Mouse (Mus musculus): ENCODE measurements around the gene Immp2l.

GRCm38 (mm10) chr12:41878493-41878892 is 854.6 kb downstream of the Immp2l start:
- TF ChIP-seq CTCF (IDR thresholded peaks at IDR 0.05; ENCODE audit: low read depth, low read length) (no peak), TAL1 (conservative IDR thresholded peaks at IDR 0.05; ENCODE audit: low read depth, low read length) (no peak), GATA1 (IDR thresholded peaks at IDR 0.05; ENCODE audit: borderline replicate concordance, low read length) (no peak), GATA2 (IDR thresholded peaks at IDR 0.05; ENCODE audit: borderline replicate concordance, low read depth, low read length) (no peak), POLR2AphosphoS5 (IDR thresholded peaks at IDR 0.05; ENCODE audit: insufficient replicate concordance, low read depth, low read length) (no peak)
